Mouse (Mus musculus): ENCODE data around the gene Lkaaear1.

The Lkaaear1 gene

DNA sequence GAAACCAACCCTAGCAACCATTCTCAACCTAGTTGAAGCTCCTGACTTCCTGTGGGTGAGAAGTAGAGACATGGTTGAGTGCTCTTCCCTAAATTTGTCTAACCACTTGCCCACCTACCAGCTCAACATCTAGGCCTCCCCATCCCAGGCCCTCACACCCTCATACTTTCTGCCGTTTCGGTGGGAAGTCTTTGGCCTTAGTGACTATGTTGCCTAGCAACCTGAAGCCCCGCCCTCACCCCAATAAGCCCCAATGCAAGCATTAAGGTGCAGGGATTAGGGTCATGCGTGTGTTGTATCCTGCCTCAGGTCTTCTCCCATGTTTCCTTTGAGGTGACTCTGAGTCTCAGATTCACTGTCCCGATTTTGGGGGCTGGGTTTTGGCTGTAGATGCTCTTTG, at the start of gene Lkaaear1:
Gene Lkaaear1 (minus strand): TSS at position 202 of the 400 bp plus-strand sequence.
- DNase-seq (ENCODE audit: low spot score in 2 of 2), result no peak

DNA sequence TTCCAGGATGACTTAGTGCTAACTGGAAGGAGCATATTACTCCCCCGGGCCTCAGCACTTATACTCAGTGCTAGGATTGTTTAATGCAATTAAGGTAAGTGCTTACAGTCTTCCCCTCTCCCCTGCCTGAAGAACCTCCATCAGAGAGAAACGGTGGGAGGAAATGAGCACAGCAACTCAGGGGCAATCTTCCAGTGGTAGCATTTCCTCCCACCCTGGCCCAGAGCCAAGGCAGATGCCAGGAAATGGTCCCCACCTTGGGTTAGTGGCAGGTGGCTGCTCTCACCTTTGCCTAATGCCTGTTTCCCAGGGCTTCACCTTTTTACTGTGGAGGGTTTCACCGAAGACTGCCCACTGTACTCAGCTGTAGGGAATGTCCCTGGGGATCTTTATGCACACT, 31.8 kb upstream of the Lkaaear1 start:
- no peak for DNase-seq (ENCODE audit: low spot score in 2 of 2)

DNA sequence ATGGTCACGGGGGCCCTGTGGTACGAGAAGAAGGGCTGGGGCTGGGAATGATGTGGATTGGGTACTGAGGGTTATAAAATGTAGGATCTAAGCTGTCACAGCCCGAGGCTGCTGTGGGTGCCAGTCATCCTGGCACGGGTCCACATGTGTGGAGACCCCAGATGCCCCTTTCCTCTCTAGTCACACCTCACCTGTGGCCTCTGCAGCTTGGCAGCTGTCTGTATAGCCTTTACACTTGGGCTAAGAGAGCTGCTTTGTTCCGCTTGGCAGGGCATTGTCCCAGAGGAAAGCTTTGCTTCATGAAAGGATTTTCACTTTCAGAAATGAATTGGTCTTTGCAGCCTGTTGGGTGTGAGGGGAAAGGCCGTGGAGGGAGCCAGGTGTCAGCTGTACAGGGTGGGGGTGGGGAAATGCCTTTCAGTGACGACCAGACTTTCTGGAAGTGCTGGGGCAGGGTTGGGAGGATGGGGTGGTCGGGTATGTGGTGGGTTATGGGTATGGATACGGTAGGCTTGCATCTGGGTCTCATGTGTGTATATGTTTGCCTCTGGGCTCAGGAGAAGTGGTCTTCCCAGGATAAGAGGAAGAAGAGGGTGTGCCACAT, 29.5 kb upstream of the Lkaaear1 start:
- DNase-seq (ENCODE audit: low spot score in 2 of 2), result no peak

DNA sequence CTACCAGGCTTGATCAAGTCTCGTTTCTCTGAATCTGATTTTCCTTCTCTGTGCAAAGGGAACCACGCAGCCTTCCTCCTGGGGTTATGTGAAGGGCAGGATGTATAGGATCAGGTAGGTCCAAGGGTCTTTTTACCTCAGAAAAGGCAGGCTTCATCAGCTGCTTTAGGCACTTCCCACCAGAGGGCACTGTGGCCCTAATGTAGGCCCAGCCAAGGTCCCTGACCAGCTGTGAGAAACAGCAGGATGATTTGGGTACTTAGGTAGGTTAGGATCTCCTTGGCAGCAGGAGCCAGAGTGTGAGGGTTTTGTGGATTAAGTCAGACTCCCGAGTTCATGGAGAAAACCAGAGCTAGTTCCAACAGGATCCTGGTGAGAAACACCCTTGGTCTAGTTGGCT, 24.0 kb upstream of the Lkaaear1 start:
- no peak for DNase-seq (ENCODE audit: low spot score in 2 of 2)

DNA sequence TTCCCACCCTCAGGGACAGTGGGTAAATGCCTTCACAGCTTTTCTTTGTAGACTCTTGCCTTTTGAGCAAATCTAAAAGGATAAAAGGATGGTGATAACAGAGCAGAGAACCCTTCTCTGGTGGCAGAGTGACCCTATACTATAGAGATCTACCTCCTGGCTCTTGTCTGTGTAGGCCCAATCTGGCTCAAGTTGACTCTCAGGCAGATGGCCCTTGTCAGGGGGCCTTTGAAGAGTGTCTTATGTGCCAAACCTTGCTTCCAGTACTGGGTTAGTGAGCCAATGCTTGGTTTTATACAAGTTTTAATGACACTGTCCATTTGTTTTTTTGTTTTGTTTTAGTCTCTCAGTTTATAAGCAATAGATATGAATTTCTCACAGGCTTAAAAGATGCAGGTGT, 23.0 kb upstream of the Lkaaear1 start:
- DNase-seq (ENCODE audit: low spot score in 2 of 2), result no peak

DNA sequence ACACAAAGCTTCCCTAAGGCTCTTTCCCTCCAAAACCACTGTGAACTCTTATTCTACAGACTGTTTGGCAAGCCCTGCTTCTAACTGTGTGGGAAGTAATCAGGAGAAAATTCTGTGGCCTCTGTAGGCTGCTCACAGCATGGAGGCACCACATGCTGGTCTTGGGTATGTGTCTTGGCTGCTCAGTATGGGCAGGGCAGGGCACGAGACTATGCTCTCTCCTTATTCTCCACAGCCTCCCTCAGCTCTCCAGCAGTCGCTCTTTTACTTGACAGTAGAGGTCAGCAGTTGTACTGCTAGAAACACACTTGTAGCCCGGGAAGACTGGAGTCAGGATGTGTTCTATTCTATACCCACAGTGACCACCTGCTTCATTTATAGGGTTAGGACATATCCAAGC, 21.8 kb upstream of the Lkaaear1 start:
- no peak for DNase-seq (ENCODE audit: low spot score in 2 of 2)

DNA sequence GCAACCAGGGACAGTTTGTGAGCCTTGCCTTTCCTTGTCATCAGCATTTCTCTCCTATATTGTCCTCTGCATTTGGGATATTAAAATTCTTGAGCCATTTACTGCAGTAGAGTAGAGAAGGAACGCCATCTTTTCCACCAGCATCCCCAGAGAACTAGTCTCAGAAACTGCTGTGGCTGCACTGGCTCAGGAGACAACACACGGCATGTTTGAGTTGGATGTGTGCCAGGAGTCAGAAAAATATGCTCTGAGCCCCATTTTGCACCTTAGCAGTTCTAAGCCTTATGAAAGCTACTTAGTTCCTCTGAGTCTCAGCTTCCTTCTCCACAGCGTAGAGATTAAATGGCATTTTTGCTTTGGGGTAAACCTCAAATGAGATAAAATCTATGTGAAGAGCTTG, 18.7 kb upstream of the Lkaaear1 start:
- DNase-seq (ENCODE audit: low spot score in 2 of 2), result no peak

DNA sequence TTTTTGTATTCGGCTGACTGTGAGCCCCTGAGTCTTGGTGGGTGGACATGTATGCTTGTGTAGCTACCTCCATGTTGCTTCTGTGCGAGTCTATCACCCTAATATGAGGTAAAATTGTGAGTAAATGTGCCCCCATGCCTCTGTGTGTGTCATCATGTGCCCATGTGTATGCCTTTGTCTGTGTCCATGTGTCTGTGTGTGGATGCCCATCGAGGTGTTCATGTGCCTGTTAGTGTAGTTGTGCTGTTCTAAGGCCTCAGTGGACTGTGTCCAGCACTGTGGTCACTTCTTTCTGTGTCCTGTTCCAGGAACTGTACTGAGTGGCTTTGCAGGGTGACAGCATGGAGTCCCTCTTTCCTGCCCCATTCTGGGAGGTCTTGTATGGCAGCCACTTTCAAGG, 17.1 kb upstream of the Lkaaear1 start:
- no peak for DNase-seq (ENCODE audit: low spot score in 2 of 2)

DNA sequence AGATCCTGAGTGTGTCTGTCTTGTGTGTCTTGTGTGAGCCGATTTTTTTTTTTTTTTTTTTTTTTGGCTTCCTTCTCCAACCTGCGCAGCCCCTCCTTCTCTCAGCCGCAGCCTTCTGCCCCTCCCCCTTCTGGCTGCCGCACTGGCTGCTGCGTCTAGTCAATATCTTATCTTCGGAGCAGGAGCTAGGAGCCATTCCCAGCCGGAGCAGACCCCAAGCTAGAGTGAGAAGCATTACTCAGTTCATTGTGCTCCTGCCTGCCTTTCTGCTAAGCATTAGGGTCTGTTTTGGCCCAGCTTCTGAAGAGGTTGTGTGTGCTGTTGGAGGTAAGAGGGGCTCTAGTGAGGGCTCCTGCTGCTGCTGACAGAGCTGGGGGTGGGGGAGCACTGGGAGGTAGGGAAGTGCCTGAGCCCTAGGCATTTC, 16.7 kb upstream of the Lkaaear1 start, which contains the start of gene Oprl1:
Gene Oprl1 (plus strand): TSS at position 114 of the 424 bp plus-strand sequence.
- DNase-seq (ENCODE audit: low spot score in 2 of 2), result no peak

DNA sequence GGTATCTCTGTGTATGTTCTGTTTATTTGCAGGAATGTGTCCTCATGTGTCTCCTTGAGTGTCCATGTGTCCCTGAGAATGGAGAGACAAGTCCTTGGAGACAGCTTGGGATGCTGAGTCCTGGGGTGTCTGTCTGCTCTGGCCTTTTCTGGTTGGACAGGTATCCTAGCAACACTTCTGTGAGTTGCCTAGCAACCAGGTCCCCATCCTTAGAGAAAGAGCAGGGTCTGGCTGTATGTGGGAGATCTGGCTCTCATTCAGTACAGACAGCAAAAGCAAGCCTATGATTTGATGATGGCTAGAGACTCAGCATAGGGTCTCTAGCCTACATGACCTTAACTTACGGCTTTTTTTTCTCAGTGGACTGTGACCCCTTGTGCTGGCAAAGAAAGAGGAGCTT, 15.5 kb upstream of the Lkaaear1 start:
- DNase-seq (ENCODE audit: low spot score in 2 of 2), result no peak

DNA sequence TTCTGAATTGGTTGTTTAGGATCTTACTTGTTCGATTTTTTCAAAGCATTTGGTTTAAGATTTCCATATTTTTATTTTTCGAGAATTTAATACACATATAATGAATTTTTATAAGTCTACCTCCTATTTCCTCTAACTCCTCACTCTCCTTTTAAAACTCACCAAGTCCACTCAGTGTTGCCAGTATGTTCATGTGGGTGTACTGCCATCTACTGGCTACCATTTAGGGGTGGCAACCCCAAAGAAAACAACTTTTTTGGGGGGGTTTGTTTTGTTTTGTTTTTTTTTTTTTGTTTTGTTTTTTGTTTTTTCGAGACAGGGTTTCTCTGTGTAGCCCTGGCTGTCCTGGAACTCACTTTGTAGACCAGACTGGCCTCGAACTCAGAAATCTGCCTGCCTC, 8.4 kb upstream of the Lkaaear1 start:
- no peak for DNase-seq (ENCODE audit: low spot score in 2 of 2)

DNA sequence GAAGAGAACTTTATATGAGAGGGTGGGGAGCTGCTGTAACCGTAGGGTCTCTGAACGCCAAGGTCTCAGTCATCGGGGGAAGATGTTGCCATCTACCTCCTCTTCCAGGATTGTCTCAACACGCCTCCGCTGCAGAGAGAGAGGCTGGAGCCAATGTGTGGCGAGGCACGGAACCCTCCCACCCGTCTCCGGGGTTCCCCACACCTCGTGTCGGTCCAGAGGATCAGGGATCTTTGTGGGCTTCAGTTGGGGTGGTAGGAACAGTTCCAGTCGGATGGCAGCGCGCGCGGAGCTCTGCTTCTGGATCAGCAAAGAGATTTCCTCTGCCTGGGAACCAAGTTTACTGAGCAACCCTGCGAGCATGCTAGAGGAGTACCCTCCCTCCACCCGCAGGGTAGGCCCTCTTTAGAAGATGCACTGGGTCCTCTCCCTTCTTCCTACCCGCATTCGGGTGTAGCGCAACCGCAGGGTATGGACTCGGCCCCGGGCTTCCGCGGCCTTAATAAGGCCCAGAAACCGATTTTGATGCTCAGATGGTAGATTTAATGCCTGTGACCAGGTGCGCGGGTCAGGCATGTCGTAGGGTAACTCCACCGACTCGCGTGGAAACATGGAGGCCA, 1.3 kb downstream of the Lkaaear1 start:
- DNase-seq (ENCODE audit: low spot score in 2 of 2), result no peak

DNA sequence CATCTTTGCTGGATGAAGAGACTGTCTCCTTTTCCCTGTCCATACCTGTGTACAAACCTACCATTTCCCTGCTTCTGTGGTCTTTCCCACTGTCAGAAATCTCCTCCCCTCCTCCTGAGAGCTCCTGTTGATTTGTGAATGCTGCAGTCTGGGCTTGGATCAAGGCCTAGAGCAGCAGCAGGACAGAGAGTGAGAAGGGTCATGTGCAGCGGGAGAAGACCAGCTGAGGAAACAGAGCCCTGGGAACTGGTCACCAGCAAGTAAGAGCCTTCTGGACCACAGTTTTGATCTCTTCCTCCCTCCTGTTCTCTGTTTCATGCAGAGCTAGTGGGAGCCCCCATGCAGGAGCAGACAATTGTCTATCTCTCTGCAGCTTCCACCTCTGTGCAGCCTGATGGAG, 2.5 kb downstream of the Lkaaear1 start:
- DNase-seq (ENCODE audit: low spot score in 2 of 2), result no peak

DNA sequence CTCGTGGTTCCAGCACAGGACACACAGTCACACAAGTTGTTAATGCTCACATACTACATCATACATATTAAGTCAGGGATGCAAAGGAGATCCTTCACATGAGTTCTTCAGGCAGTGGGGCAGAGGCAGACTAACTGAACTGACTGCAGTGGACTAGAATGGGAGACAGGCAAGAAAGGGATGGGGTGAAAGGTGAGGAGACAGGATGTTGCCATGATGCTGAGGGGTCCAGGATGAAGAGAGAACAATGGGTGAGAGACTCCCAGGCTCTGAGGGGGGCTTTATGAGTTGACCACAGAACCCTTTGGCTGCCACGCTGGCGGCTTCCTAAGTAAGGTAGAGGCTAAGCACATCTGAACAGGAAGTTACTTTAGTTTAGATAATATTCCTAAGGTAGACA, 3.7 kb downstream of the Lkaaear1 start:
- no peak for DNase-seq (ENCODE audit: low spot score in 2 of 2)

DNA sequence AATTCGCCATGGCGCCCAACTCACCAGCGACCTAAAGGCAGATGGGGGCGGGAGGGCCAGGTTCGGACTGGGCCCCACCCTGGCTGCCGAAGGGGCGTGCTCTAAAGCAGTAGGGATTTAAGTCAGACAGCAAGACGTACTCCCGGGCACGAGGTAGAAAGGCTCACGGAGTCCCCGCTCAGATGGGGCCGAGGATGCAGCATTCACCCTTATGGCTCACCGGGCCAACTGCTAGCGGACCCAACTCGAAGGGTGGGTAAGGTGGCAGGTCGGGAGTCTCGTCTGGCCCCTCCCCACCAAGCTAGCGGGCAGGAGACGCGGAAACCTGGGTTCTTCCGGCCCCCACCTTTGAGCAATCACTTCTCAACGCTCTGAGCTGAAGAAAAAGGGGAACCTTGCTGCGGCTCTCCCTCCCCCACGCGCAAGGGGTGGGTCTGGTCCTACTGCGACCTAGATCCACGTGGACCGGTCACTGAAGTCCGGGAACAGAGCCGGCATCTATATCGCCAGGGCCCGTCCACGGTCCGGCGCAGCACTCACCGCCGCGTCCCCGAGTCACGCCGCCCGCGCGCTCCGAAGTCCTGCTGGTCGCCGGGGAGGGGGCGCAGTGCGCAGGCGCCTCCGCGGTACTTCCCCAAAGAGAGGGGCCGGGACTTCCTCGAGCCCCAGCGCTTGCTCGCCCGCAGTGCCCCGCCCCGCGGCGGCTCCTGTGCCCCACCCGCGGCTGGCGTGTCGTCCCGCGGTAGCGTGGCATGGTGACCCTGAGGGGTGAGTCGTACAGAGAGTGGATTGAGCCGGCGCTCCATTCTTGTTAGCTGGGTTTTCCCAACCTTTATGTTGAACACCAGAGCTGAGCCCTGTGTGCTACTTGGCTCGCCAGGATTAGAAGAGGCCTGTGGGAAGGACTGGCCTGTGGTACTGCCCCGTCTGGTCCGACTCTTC, 4.6 kb downstream of the Lkaaear1 start, which contains the start of gene Rgs19:
Gene Rgs19 (minus strand): TSS at position 639 of the 942 bp plus-strand sequence.
- DNase-seq (ENCODE audit: low spot score in 2 of 2), result peak; percentile 75 to 80

DNA sequence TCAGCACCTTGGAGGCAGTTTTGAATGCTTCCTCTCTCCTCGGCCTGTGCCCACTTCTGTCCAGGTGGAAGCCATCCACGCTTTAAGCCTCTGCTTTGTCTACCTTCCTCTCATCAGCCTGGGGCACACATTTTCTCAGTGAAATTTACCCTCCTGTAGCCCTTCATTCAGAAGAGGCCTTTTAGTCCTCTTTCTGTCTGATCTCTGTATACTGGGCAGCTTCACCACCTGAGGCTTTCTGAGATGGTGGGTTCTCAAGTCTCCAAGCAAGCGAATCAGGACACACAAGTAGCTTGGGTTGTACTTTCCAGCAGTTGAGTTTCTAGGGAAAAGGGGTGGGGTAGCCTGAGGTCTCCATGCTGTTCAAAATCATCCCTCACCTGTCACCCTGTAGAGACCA, 5.9 kb downstream of the Lkaaear1 start:
- no peak for DNase-seq (ENCODE audit: low spot score in 2 of 2)

DNA sequence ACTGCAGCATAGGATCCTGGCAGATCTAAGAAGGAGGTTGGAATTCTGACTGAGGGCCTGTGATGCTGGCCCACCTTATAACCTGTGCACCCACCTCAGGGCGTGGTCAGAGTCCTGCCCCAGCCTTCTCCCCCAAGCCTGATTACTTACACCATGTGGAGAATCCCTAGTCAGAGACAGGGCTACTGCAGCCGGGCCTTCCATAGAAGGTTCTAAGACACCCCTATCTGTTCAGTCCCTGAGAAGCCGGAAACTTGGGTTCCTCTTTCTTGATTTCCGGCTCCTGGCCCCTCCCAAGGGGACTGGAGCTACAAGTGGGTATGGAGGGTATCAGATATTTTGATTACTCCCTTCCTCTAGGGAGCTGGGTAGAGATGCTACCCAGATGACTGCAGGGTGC, 6.7 kb downstream of the Lkaaear1 start:
- no peak for DNase-seq (ENCODE audit: low spot score in 2 of 2)

DNA sequence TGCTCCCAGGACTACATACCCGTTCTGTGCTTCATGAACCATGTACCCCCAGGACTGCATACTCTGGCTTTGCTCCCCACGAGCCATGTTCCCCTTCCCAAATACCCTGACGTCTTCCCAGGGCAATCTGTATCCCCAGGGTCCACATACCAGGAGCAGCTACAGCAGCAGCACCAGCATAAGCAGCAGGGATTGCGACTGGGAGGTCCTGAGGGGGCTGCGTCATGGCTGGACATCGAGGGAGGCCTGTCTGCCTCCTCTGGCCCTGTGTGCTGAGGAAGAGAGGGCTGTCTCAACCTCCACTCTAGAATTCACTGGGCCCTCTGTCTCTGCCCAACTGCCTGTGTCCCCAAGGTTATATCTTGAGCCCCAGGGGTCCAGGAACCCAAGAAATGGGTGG, 7.2 kb downstream of the Lkaaear1 start:
- DNase-seq (ENCODE audit: low spot score in 2 of 2), result no peak

DNA sequence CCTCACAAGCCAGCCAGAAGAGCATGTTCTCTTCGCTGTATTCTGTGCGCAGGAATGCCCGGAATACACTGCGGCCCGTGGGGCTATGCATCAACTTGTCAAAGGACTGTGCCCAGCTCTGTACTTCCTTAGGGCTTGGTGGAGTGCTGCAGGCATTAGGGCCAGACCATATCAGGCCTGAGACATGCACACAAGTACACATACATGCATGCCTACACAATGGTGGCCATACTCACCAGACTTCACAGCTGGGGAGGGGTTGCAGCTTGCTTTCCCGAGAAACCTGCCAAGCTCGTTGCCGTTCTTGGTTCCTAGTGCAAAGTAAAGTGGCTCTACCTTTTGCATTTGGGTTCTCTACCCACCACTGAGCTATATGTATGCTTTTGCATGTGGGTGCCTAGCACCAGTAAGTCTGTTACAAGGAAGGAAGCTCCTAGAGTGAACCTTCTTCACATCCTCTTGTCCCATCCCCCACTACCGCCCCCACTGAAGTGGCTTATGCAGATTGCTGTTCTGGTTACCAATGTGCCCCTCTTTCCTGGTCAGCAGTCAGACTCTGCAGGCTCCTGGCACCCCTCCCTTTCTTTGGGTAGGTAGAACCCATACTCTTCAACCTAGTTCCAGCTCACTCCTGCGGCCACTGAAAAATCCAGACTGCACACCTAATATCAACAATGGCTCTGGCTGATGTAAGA, 8.6 kb downstream of the Lkaaear1 start:
- no peak for DNase-seq (ENCODE audit: low spot score in 2 of 2)

DNA sequence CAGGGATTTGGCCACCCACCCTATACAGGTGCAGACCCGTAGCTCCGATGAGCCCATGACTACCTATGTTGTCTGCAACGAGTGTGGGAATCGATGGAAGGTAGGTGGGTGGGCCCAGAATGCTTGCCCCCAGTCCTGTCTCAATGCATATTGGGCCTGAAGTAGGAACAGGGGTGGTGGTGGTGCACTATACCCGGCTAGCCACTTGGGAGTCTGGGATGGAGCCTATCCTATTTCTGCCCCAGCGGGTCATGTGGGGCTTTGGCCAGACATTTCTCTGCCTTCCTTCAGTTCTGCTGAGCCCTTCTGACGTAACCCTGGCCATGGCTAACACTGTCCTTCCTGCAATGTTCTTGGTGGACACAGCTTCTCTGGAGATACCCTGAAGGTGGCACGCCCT, 10.7 kb downstream of the Lkaaear1 start:
- no peak for DNase-seq (ENCODE audit: low spot score in 2 of 2)

DNA sequence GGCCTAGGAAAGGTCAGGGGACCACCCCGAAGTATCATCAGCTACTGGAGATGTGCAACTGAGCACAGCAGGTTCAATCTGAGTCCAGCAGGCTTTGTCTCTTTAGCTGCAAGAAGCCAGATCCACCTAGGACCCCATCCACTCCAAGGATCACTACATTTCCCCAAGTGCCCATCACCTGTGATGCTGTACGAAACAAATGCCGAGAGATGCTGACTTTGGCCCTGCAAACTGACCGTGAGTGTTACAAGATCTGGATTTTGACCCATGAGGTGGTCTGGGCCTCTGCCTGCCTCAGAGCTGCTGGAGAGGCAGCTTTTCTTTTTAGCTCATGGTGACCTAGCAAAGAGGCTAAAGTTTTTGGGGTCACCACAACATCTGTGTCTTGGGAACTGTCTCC, 12.6 kb downstream of the Lkaaear1 start:
- no peak for DNase-seq (ENCODE audit: low spot score in 2 of 2)

DNA sequence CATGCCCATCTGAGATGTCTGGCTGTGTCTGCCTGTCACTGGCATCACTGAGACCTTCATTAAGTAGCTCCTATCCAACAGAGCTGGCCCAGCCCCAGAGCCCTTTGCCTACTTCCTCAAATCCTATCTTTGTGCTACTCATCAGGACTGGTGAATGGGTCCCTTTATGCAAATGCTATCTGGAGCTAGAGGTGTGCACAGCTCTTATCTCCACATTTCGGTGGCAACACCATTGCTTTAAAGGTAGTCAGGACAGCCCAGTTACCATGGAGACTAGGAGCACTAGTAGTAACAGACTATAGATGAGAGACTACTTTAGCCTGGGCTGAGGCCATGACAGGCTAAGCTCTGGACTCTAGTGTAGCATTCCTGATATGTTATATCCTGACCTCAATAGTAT, 13.5 kb downstream of the Lkaaear1 start:
- no peak for DNase-seq (ENCODE audit: low spot score in 2 of 2)
